Mouse (Mus musculus): ENCODE data around the gene Castor2. TPM values are rescaled to one million over a fixed set of nuclear protein-coding genes. Genes with fewer than 3 reads are reported as not detected.

The Castor2 gene
- total RNA-seq, 1 experiment from 2014 or later: 1.2 TPM

DNA sequence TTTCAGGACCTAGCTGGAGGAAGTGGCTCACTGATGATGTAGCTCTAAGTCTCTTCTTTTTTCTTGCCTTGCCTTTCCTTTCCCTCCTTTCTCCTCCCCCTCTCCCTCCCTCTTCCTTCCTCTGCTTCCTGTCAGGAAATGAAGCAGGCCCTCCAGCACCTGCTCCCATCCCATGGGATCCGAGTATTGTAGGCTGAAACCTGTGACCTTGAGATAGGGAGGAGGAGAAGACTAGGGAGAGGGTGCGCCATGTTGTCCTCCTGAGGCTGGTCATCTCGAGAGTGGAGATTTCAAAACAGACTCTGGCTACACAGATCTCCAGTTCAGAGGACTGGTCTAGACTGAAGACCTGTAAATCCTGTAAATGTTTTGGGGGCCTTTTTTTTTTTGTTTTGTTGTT, 82.7 kb downstream of the Castor2 start:
- ATAC-seq (replicated peaks in 1 of 2; ENCODE audit: insufficient read depth in 1 of 2, low FRiP score in 2 of 2, low TSS enrichment in 1 of 2, low read depth in 1 of 2, poor library complexity in 2 of 2, severe bottlenecking in 2 of 2): no peak

DNA sequence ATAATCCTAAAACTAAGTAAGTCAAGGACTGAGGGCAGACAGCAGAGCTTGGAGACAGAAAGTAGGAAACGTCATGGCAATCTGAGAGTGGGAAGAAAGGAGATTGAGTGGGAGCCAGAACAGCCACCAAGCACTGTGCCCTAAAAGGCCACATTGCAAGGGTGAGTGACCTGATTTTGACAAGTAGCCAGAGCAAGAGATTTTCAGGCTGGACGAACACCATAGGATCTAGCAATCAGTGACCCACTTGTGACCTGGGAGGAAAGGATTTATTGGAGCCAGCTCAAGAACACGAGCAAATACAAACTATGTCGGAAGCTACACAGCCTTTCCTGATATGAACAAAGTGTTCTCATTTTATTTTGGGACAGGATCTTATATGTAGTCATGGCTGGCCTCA, 83.2 kb downstream of the Castor2 start:
- no peak for ATAC-seq (replicated peaks in 1 of 2; ENCODE audit: insufficient read depth in 1 of 2, low FRiP score in 2 of 2, low TSS enrichment in 1 of 2, low read depth in 1 of 2, poor library complexity in 2 of 2, severe bottlenecking in 2 of 2)

DNA sequence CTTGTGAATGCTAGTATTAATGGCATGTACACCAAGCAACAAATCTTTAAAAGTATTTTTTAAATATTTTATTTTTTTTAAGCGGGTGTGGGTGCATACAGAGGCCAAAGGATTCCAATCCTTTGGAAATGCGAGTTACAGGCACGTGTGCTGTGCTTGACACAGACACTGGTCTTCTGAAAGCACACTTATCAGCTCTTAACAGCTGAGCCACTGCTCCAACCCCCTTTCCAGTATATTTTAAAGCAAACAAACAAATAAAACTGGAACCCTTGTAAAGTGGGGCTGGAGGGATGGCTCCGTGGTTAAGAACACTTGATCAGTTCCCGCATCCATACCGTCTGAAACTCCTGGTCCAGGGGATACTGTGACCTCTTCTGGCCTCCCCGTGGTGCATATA, 83.7 kb downstream of the Castor2 start:
- no peak for ATAC-seq (replicated peaks in 1 of 2; ENCODE audit: insufficient read depth in 1 of 2, low FRiP score in 2 of 2, low TSS enrichment in 1 of 2, low read depth in 1 of 2, poor library complexity in 2 of 2, severe bottlenecking in 2 of 2)

DNA sequence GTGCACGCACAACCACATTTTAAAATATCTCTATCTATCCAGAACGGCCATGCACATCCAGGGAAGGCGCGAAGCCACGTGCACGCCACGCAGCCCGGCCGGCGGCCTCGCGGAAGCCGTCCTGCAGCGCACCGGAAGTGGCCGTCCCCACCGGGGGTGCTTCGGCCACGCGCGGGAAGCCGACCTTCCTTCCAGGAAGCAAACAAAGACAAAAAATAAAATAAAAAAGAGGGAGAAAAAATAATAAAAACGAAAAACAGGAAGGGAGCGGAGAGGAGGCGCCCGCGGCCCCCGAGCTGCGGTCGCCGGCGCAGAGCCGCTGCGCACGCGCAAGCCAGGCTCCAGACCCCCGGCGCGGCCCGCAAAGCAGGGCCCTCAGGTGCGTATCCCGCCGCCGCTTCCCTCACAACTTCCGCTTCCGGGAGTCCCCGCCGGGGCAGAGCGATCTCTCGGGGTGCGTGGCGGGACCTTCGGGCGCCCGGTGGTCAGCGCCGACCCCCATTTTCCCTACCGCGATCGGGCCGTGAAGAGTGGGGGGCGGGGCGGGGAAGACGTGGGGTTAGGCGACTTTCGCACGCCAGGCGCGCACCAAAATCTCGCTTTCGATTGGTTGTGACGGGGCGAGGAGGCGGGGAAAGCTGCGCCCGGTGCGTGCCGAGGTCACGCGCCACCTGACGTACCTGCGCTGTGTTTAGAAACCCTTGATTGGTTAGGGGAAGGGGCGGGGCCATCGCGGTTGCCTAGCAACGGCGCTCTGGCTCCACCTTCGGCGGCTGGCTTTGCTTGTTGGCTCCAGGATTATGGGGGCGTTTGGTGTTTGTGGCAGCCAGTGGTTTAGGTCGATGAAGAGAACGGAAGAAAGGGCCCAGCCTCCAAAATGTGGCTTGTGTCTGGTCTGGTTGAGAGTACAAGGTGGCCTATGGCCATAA, 84.6 kb downstream of the Castor2 start, which contains the start of gene Gtf2ird2:
TSS of gene Gtf2ird2 (plus strand) at position 140 of the 929 bp plus-strand sequence.
- ATAC-seq (replicated peaks in 1 of 2; ENCODE audit: insufficient read depth in 1 of 2, low FRiP score in 2 of 2, low TSS enrichment in 1 of 2, low read depth in 1 of 2, poor library complexity in 2 of 2, severe bottlenecking in 2 of 2): peak; percentile 77 to 86

DNA sequence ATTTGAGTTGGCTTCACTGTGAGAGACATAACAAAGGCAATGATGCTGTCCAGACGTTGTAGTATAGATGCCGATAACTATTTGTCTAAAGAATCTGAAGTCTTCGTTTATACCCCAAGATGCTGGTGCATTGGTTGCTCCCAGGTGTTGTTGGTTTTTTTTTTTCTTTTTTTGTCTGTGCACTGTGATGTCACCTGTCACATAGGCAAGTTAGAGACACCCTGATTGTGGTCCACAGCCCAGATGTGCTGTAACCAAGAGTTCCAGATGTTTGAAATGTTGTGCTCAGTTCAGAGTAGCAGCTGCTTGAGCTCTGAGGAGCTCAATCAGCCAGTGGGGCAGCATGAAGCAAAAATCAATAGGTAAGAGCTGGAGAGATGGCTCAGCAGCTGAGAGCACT, 86.5 kb downstream of the Castor2 start:
- no peak for ATAC-seq (replicated peaks in 1 of 2; ENCODE audit: insufficient read depth in 1 of 2, low FRiP score in 2 of 2, low TSS enrichment in 1 of 2, low read depth in 1 of 2, poor library complexity in 2 of 2, severe bottlenecking in 2 of 2)

DNA sequence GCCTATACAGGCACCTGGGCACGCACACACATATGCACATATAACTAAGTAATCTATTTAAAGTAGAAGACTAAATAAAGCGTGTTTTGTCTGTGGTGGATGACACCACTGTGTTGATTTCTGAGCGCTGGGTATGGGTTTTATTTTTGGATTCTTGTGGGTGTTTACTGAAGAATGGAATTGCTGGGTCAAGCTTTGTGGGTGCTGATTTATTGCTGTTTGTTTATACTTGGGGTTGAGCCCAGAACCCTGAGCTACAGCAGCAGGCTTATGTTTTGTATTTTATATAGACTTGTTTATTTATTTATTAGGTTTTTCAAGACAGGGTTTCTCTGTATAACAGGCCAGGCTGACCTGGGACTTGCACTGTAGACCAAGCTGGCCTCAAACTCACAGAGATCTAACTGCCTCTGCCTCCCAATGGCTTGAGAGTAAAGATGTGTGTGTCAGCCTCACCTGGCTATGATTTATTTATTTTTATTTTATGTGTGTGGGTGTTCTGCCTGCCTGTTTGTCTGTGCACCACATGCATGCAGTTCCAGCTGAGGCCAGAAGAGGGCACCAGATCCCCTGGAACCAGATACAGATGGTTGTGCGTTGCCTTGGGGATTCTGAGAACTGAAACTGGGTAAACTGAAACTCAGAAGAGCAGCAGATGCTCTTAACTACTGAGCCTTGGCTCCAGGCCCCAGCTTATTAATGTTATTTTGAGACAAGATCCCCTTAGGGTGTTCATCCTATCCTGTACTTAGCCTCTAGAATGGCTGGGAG, 87.6 kb downstream of the Castor2 start:
- no peak for ATAC-seq (replicated peaks in 1 of 2; ENCODE audit: insufficient read depth in 1 of 2, low FRiP score in 2 of 2, low TSS enrichment in 1 of 2, low read depth in 1 of 2, poor library complexity in 2 of 2, severe bottlenecking in 2 of 2)

DNA sequence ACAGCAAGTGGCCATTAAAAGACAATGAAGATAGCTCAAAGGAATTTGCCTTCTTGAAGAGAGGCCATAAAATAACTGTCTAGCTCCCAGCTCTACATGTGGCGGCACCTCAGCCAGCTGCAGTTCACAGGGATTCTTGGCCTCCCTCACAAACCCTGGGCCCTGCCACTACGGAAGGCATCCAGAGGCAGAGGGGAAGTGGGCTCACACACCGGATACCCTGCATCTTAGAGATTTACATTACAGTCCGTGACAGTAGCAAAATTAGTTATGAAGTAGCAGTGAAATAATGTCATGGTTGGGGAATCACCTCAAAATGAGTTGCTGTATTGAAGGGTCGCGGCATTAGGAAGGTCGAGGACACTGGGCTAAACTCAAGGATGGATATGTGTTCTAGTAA, 89.1 kb downstream of the Castor2 start:
- peak; percentile 77 to 92 for ATAC-seq (replicated peaks in 1 of 2; ENCODE audit: insufficient read depth in 1 of 2, low FRiP score in 2 of 2, low TSS enrichment in 1 of 2, low read depth in 1 of 2, poor library complexity in 2 of 2, severe bottlenecking in 2 of 2)

DNA sequence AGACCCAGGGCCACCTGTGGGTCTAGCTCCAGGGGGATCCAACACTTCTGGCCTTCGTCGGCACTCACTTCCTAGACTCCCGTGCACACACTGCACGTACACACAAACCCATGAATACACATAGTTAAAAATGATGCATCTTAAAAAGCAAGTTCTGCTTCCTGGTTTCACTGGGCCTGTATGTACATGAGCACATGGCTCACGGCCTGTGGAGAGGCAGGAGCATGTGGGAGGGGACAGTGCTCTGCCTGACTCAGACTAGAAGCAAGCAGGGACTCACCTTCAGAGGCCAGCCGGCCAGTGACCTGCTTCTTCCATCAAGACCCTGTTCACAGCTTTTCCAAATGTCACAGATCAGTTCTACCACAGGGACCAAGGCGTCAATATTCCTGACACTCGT, 94.2 kb downstream of the Castor2 start:
- ATAC-seq (replicated peaks in 1 of 2; ENCODE audit: insufficient read depth in 1 of 2, low FRiP score in 2 of 2, low TSS enrichment in 1 of 2, low read depth in 1 of 2, poor library complexity in 2 of 2, severe bottlenecking in 2 of 2): no peak

Other genes with a start within 250 kb of the Castor2 start
- gene Rcc1l, start 77.1 kb downstream of the Castor2 start, total RNA-seq (2017): 8.0 and 9.1 TPM in 2 replicates
- 7.8 and 11.9 TPM in 2 replicates for gene Gtf2ird2, start 84.3 kb downstream of the Castor2 start, total RNA-seq (2017)
- gene Ncf1, start 129.9 kb downstream of the Castor2 start, total RNA-seq (2017): 61.2 and 107 TPM in 2 replicates
- gene Gtf2i, start 215.0 kb downstream of the Castor2 start, total RNA-seq (2017): 81.7 and 88.4 TPM in 2 replicates